Mouse (Mus musculus) erythroid progenitor cell, adult 5-6 weeks (primary cell): ENCODE data around the gene B020011L13Rik. TPM values are rescaled to one million over a fixed set of nuclear protein-coding genes. Genes with fewer than 3 reads are reported as not detected.
"Not testable (repeated sequence)": the region's sequence is repeated elsewhere in the genome, so short reads cannot be mapped to it uniquely, and the experiment has no call there.

Experiments used
- ATAC-seq: replicated peaks from 2 replicates; pipeline ENCODE4 v1.8.0; 2016; ENCODE audit warnings: moderate number of reproducible peaks, mild to moderate bottlenecking, moderate TSS enrichment, inconsistent platforms; ENCODE audit not compliant: poor library complexity, low FRiP score, severe bottlenecking
- total RNA-seq, 2 experiments: library from RNA; stranded (forward) in 1 of 2; stranded (reverse) in 1 of 2; fragments of 150-400 nt in 1 of 2; fragments of 186-747, 209-891 nt in 1 of 2; gene quantifications; 2 replicates each; pipeline versions ENCODE4 v1.2.3 to v1.2.4; 2015 to 2017; ENCODE audit warnings: low replicate concordance in 2 of 2

The B020011L13Rik gene
- total RNA-seq (2015; ENCODE audit: low replicate concordance): not detected in 2 replicates
- total RNA-seq (2017; ENCODE audit: low replicate concordance): not detected in 2 replicates

DNA sequence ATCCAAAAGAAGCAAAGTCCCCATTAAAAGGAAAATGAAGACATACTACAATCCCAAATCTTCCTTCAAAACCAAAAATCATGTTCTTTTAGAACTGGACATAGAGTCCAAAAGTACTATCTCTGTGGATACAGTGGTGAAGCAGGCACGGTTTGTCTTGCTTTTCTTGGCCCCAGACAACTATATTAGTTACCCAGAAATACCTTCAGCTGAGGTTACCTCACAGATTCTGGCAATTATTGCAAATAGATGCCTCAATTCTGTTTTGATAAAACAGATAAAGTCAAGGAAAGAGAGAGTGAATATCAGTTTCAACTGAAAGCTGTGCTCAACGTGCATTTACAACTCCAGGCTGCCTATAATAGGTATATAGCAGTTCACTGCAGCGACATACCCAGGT, at the start of gene B020011L13Rik:
Gene B020011L13Rik, plus strand, starts transcription at position 301 of the 400 bp plus-strand sequence.
- ATAC-seq: not testable (repeated sequence)

- ATAC-seq: not testable (repeated sequence)
These were observed 35.3 kb downstream of the B020011L13Rik start for GRCm38 (mm10) chr1:117816271-117816670.

GRCm38 (mm10) chr1:117829781-117830180, 48.8 kb downstream of the B020011L13Rik start, which contains the start of gene Gm28360:
Gene Gm28360, plus strand, starts transcription at chr1:117830081.
- not testable (repeated sequence) for ATAC-seq

DNA sequence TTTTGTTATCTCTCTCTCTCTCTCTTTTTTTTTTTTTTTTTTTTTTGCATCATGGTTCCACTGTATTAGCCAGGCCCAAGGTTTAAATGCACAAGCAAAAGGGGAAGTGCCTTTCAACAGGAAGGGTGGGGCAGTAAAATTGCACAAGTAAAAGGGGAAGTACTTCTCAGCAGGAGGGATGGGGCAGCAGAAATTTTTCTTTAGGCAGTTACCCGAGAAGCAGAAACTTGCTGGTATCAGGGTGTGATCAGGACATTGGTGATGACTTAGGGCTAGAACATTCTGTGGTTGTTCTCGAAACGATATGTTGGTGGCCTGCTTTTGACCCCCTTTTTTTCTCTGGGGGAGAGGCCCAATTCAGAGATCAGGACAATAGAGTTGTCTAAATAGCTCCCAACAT, 70.8 kb downstream of the B020011L13Rik start:
- not testable (repeated sequence) for ATAC-seq

Other genes with a start within 250 kb of the B020011L13Rik start
- not detected in 2 replicates for gene Gm28363, start 84.0 kb upstream of the B020011L13Rik start, total RNA-seq (2015; ENCODE audit: low replicate concordance)
- not detected in 2 replicates for gene Gm28363, start 84.0 kb upstream of the B020011L13Rik start, total RNA-seq (2017; ENCODE audit: low replicate concordance)
- gene Gm28360, start 48.9 kb downstream of the B020011L13Rik start, total RNA-seq (2015; ENCODE audit: low replicate concordance): not detected in 2 replicates
- gene Gm28360, start 48.9 kb downstream of the B020011L13Rik start, total RNA-seq (2017; ENCODE audit: low replicate concordance): not detected in 2 replicates
- not detected in 2 replicates for gene Gm28168, start 146.9 kb downstream of the B020011L13Rik start, total RNA-seq (2015; ENCODE audit: low replicate concordance)
- gene Gm28168, start 146.9 kb downstream of the B020011L13Rik start, total RNA-seq (2017; ENCODE audit: low replicate concordance): not detected in 2 replicates
- not detected in 2 replicates for gene Gm7145, start 184.8 kb downstream of the B020011L13Rik start, total RNA-seq (2015; ENCODE audit: low replicate concordance)
- not detected in 2 replicates for gene Gm7145, start 184.8 kb downstream of the B020011L13Rik start, total RNA-seq (2017; ENCODE audit: low replicate concordance)